Mouse (Mus musculus) adrenal gland, adult 2 months (tissue): ENCODE measurements around the gene Zfp599. TPM values are rescaled to one million over a fixed set of nuclear protein-coding genes. Genes with fewer than 3 reads are reported as not detected.
A peak's percentile ranks its signal among the peaks of the same experiment; 100 is the strongest.
"Not testable (repeated sequence)": the region's sequence is repeated elsewhere in the genome, so short reads cannot be mapped to it uniquely, and the experiment has no call there.

Source experiments
- DNase-seq: peaks from one replicate; pipeline ENCODE4 v3.0.0; 2021
- long read RNA-seq: library from polyadenylated mRNA; stranded (forward); transcript quantifications from one replicate; pipeline ENCODE4 v2.0.0, GENCODE M21; 2021
- polyA plus RNA-seq: library from polyadenylated mRNA; depleted of rRNA; stranded (reverse); fragments of >200 nt; gene quantifications from 2 replicates; pipeline ENCODE4 v1.2.3, GENCODE M21; 2012; rRNA removed
- total RNA-seq, 2 experiments: library from RNA; stranded (reverse); gene quantifications; 2 replicates each; pipeline ENCODE4 v1.2.3; 2021

Zfp599 gene
- total RNA-seq = 1 to 10 TPM in 1 of 2 experiments, under 1 TPM in 1; 0.58 to 1.1 TPM
- 0.04 TPM in 1 of 2 replicates, not detected in the other for polyA plus RNA-seq
- long read RNA-seq = 0 reads

DNA sequence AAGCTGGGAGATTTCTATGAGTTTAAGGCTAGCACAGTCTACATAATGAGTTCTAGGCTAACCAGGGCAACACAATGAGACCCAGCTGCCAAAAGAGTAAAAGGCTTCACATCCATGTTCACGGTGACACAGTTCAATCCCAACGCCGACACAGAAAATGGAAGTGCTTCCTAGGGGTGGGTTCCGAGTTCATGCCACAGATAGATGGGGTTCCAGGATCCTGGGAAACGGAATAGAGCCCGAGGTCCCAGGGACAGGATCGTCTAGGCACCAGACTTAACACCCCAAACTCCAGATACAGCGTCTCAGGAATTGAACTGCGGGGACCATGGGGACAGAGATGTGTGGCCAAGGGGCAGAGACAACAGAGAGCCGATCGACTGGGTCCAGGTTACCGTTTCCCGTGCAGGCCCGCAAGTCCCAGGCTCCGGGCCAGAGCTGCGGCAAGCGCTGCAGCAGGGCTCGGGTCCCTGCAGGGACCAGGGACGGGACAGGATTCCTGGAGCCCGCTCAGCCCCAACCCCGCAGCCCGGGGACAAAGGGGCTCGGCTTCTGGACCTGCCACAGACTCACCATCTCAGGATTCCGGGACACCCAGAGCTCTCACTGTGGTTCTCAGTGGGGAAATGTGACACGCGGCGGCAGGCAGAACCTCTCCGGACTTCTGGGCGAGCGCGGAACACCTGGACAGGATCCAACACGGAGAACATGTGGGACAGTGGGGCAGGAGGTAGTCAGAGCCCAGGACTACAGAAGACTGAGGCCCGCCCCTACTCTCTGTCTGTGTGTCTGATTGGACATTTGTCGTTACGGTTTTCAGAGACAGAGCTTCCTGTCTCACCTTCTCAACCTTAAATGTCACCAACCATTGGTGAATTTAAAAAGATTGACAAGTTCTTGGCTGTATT lies at the start of gene Zfp599:
Gene Zfp599, minus strand, starts transcription at position 712 of the 908 bp plus-strand sequence.
- peak; percentile 81 for DNase-seq

DNA sequence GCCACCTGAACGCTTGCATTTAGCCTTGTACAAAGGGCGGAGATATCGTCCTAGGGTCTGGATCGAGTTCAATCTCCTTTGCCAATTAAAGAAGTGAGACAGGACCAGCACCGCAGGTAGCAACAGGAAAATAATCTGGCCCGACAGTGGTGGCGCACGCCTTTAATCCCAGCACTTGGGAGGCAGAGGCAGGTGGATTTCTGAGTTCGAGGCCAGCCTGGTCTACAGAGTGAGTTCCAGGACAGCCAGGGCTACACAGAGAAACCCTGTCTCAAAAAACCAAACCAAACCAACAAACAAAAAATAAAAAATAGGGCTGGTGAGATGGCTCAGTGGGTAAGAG lies 48.2 kb upstream of the Zfp599 start:
- DNase-seq = not testable (repeated sequence)

DNA sequence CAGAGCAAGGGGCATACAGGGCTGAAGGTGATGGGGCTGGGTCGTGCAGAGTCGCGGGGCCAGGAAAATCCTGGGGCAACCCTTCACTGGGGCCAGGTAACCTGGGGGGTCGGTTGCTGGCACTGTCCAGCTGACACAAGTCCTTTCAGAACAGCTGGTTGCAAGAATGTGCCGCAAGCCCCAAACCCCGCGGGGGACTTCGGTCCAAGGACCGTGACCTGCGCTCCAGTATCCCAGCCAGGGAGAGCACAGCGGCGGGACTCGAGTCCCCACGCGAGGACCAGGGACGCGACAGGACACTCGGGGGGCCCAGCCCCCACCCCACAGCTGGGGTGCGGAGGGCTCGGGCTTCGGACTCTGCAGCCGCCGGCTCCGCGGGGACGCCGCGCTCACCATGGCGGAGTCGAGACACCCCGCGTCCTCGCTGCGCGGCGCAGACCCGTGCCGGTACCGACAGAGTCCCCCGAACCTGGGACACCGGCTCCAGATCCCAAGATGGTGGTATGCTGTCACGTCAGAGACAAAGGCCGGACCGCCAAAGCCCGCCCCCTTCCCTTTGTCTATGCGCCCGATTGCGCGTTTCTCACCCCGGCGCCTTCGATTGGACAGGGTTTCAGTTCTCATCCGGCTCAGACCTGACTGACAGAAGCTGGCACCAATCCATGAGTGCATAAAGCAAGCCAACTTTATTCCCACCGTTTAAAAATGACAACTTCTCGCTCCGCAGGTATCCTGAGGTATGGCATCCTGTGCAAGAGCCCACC lies 47.6 kb upstream of the Zfp599 start, which contains the start of gene Zfp810:
Gene Zfp810, minus strand, starts transcription at position 493 of the 764 bp plus-strand sequence.
- peak; percentile 94 for DNase-seq

DNA sequence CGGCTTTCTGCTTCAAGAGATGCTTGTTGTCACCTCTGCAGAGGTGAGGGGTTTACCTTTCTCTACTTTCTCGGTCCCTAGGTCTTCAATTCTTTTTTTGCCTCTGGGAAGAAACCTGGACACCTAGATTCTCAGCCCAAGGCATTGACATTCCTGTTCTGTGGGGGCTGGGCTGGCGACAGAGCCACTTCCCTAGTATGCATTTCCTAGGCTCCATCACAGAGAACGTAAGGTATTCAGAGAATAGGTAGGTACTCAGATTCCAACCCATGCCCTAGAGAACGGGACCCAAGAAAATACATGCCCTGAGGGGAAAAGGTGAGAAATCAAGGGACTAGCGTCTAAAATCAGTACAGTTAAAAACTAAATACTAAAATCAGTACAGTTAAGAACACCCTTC lies 47.0 kb upstream of the Zfp599 start:
- no peak for DNase-seq

DNA sequence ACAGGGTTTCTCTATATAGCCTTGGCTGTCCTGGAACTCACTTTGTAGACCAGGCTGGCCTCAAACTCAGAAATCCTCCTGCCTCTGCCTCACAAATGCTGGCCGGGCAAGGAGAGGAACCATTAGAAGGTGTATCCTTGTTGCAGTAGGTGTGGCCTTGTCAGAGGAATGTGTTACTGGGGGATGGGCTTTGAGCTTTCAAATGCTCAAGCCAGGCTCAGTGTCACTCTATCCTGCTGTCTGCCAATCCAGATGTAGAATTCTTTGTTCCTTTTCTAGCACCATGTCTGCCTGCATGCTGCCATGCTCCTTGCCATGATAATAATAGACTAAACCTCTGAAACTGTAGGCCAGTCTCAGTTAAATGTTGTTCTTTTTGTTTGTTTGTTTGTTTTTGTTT lies 42.5 kb upstream of the Zfp599 start:
- DNase-seq = no peak

DNA sequence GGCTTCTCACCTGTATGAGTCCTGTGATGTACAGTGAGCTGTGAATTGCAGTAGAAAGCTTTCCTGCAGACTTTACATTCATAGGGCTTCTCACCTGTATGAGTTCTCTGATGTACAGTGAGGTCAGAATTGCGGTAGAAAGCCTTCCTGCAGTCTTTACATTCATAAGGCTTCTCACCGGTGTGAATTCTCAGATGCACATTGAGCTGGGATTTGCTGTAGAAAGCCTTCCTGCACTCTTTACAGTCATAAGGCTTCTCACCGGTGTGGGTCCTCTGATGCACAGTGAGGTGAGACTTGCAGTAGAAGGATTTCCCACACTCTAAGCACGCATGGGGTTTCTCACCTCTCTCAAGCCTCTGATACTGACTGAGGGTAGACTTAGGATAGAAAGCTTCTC lies 19.0 kb upstream of the Zfp599 start:
- no peak for DNase-seq

DNA sequence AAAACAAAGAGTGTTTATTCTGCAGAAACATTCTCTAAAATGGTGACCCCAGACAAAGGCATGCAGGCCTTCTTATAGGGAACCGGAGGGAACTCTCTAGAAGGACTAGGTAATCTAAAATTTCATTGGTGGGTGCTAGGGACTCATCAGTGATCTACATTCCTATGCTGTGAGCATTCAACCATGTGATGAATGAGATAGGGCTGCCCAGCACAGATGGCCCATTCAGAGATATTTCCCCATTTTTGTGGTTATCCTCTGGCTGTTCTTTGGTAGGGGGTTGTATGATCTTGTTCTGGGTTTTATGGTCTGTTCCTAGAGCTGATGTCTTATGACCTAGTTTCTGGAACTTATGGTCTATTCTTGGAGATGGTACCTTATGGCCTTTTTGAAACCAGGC lies 9.2 kb upstream of the Zfp599 start:
- no peak for DNase-seq

DNA sequence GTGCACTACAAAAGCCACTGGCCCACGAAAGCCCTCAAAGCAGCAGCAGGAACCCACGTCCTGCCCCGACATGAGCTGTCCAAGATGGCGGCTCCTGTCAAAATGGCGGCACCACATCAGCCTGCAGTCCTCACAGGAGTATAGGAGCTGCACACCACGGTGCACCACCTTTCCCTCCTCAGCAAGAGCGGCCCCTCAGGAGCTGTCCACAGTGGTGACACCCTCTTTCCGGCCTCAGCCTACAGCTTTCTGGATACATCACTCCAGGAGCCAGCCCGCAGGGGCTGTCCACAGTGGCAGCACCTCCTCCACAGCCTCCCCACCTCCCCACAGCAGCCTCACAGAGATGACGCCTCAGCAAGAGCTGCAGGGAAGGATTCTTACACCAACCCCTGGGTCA lies 2.9 kb upstream of the Zfp599 start:
- DNase-seq = no peak

DNA sequence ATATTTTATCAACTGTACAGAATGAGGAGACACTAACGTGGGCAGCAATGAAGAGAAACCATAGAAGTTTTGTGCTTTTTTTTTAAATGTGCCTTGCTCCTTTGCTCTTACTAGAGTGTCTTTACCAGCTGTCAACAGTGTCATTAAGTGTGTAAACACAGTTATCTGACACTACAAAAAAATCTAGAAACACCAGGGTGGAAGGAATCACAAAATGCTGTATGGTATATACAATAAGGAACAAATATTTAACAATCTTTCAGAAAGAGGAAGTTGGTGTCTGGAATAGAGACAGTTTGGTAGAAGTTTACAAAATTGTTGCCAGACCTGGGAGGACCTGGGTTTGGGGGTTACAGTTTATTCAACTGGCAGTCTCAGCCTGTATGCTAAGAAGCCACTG lies 1.9 kb upstream of the Zfp599 start:
- DNase-seq = no peak

DNA sequence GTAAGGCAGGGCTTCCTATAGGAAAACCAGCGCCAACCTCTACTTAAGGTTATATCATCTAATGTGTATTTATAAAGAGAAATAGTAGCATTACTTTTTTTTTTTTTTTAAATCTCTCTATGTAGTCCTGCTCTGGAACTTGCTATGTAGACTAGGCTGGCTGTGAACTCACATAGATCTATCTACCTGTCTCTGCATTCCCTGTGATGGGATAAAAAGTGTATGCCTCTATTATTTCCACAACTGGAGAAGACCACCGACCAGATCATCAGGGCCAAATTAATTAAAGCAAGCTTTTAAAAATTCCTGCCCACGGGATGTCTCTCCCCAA lies 362 bp upstream of the Zfp599 start:
- DNase-seq = no peak

DNA sequence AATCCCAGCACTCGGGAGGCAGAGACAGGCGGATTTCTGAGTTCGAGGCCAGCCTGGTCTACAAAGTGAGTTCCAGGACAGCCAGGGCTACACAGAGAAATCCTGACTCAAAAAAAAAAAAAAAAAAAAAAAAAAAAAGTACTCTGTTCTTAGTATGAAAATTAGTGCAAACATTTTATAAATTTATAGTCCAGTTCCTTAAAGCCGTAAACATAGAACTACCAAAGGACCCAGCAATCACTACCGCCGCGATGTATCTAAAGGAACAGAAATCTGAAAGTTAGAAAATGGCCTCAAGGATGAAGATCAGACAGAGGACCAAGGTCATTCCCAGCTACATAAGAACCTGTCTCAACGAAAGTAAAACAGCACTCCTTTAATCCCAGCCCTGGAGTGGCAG lies 911 bp downstream of the Zfp599 start:
- no peak for DNase-seq

DNA sequence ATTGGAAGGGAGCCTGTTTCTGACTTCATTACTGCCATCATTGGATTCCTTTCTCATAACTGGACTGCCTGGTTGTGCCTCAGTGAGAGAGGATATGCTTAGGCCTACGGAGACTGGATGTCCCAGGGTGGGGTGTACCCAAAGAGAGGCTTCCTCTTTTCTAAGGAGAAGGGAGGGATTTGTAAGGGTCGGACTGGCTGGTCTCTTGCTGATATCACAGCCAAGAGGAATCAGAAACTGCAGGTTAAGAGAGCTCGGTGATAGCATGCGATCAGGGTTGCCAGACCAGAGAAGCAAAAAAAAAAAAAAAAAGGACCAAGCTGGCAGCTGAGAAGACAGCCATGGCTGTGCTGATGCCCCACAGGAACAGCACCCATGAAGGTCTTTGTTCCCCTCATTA lies 3.1 kb downstream of the Zfp599 start:
- DNase-seq = no peak

DNA sequence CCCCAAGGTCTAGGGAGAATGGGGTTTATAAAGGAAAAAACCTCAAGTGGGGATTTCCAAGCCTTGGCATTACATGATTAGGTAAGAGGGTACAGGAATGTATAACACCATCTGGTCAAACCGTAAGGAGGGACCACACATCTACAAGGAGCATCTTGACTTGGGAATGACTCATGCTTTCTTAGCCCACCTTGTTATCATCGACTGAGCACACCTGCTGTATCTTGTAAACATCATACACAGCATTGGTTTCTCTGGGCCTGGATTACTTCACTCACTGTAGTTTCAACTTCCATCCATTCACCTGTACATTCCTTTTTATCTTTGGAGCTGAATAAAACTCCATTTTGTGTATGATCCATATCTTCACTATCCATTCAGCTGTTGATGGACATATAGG lies 15.5 kb downstream of the Zfp599 start:
- DNase-seq = no peak

DNA sequence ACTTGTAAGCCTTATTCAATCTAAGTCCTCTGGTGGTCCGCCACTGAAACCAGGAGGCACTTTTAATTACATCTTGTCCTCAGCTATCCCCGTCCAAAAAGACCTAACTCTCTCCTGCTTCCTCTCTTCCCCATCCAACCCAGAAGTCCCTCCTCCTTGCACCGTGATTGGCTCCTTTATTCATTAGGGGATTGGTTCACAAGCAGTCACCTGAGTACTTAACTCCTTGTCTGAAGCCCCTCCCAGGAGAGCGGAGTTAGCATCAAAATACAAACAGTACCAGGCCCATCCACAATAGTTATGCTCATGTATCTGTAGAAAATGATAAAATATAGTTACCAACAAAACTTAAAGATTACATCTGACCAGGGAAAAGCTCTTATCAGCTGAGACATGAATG lies 19.7 kb downstream of the Zfp599 start:
- no peak for DNase-seq

DNA sequence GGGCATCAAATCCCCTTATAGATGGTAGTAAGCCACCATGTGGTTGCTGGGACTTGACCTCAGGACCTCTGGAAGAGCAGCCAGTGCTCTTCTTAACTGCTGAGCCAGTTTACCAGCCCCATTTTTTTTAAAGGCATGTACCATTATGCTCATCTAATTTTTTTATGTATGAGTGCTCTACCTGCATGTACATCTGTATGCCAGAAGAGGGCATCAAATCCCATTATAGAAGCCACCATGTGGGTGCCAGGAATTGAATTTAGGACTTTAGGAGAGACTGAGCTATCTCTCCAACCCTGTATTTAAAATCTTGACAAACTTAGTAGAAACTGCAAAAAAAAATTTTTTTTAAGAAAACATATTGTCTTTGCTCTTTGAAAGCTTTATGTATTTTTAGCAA lies 29.1 kb downstream of the Zfp599 start:
- DNase-seq = no peak

DNA sequence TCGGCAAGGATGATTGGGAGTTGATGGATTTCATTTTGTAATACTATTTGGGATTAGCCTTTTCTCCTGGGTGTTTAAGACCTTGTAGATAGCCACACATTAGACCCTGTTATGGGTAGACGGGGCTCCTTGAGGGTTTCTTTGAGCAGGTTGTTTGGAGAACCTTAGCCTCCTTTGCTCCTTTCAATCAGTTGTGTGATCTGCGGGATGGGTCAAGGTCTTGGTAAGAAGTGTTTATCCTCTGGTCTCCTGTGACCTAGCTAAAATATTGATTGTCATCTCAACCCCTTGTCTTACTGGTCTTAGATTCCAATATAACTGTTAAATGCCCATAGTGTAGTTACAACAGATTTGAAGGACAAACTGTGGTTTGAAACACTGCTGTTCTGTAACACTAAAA lies 29.6 kb downstream of the Zfp599 start:
- no peak for DNase-seq

DNA sequence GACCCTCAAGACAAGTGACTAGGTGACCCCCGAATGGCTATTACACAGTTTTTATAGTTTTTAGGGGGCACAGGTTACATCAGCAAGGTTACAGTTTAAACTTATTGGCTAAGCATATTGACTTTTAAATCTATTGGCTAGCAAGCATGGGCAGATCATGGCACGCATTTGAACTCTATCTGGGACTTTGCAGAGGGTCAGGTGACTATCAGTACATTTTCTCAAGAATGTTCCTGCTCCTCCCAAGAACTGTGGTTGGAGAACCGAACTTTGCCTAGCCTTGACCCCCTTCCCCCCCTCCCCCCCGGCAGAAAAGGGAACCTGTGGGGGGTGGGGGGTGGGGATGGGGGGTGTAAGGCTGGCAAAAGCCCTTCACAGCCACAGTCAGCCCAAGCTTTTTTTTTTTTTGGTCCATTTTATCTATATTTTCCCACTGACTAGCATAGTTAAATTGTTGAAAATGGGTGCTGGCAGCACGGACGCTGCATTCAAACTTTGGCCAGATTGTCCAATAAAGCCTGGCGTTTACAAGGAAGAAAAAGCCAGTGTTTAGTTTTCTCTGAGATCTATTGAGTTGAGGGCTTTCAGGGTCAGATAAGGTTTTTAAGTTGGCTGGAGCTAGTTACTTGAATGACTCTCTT lies 30.2 kb downstream of the Zfp599 start:
- DNase-seq = no peak

DNA sequence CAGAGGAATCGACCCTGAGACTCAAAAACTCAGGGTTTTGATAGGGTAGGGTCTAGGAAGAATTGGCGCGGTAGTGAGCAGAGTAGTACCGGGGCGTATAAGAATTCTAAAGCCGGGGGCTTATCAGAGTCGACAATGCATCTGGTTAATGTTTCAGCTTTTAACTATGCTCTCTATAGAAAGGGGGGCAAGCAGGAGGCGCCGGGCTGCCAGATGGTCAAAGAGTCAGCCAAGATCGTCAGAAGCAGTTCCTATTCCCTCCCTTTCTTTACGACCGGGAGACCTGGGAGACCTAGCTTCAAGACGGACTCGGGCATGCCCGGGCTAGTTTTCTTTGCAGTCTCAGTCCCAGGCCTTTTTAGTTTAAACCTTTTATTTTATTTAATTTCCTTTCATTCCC lies 32.8 kb downstream of the Zfp599 start:
- DNase-seq = no peak

DNA sequence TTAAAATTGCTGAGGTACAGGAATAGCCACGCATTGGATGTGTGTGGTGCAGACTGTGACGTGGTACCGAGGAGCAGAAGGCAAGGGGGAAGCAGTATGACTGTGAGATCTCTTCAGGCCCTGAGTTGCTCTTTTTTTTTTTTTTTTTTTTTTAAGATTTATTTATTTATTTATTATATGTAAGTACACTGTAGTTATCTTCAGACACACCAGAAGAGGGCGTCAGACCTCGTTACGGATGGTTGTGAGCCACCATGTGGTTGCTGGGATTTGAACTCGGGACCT lies 33.4 kb downstream of the Zfp599 start:
- not testable (repeated sequence) for DNase-seq

DNA sequence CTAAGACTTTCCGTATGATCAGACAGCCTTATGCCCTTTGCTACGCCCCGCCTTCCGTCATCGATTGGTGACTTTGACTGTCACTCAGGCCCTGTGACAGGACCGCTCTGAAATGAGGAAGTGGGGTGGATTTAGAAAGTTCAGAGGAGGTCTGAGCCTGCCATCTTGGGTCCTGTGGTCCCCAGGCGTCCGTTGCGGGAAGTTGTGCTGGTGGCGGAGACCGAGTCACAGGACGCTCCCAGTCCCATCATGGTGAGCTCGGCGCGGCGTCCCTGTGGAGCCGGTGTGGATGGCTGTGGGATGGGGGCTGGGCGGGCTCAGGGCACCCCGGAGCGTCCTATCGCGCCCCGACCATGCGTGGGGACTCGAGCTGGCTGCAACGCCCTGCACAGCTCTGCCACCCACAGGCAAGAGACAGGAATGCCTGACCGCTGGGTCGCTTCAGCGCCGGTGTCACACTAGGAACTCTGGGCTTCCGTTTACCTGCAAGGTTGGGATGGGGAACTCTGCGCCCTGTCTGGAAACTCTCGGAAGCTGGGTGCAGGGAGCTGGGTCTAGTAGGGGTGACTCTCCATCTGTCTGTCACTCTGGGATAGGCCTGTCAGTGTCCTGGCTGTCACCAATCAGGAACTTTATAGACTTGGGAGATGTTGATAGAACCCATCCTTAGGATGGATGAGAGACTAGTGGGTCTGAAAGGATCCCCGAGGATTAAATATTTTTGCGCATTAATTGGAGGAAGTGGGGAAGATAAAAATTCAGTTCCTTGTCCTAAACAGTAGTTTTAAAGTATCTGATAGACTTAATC lies 33.9 kb downstream of the Zfp599 start, which contains the start of gene Zfp809:
Gene Zfp809, plus strand, starts transcription at position 134 of the 808 bp plus-strand sequence.
- DNase-seq = peak; percentile 99

DNA sequence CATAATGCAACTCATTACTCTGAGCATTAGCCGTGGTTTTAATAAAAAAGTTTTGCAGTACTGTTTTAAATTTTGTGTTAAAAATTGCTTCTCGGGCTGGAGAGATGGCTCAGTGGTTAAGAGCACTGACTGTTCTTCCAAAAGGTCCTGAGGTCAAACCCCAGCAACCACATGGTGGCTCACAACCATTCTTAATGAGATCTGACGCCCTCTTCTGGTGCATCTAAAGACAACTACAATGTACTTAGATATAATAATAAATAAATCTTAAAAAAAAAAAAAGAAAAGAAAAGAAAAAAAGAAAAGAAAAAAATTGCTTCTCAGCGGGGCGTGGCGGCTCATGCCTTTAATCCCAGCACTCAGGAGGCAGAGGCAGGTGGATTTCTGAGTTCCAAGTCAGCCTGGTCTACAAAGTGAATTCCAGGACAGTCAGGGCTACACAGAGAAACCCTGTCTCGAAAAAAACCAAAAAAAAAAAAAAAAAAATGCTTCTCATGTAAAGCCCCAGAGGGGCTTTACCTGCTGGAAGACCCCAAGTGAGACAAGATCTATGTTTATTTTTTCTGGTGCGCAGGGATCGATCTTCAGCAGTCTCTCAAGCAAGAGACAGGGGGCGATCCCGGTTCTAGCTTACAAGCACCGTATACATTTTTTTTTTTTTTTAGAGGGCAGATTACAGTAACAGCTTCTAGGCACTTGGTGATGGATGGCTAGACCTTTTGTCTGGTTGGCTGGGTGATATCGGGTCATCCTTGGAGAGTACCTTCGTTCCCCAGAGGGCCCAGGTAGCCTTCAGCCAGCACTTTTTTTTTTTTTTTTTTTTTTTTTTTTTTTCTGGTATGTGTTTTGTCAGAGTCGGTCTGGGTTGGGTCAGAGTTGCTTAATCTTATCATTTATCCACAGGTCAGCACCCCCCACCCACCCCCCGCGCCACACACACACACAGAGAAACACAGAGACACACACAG lies 34.9 kb downstream of the Zfp599 start:
- DNase-seq = peak; percentile 40
